Mouse (Mus musculus): ENCODE data around the gene Supt3.

GRCm38 (mm10) chr17:45028441-45028840 lies 251.5 kb downstream of the Supt3 start:
- TF ChIP-seq CTCF (conservative IDR thresholded peaks at IDR 0.05; ENCODE audit: insufficient read depth, insufficient read length, low read depth, low read length) (no peak), POLR2A (IDR thresholded peaks at IDR 0.05; ENCODE audit: low read depth, low read length) (no peak)

Data from kidney, adult 2 months (tissue).